Mouse (Mus musculus) erythroblast, embryonic 14.5 days (primary cell): Measurements from ENCODE around the gene Vezt. TPM values are rescaled to one million over a fixed set of nuclear protein-coding genes. Genes with fewer than 3 reads are reported as not detected.

Source experiments
- H3K27me3 ChIP-seq: 2 replicates; pipeline ENCODE4 v1.6.1; 2012; ENCODE audit warnings: inconsistent platforms; ENCODE audit not compliant: control insufficient read depth
- H3K36me3 ChIP-seq: 2 replicates; pipeline ENCODE4 v1.6.1; 2012; ENCODE audit warnings: mild to moderate bottlenecking, inconsistent platforms; ENCODE audit not compliant: control insufficient read depth
- H3K4me1 ChIP-seq: 2 replicates; pipeline ENCODE4 v1.6.1; 2012; ENCODE audit warnings: inconsistent platforms; ENCODE audit not compliant: control insufficient read depth
- H3K4me3 ChIP-seq: replicated peaks from 2 replicates; pipeline ENCODE3; 2012; ENCODE audit warnings: moderate library complexity, mild to moderate bottlenecking, inconsistent platforms
- H3K9me3 ChIP-seq: 2 replicates; pipeline ENCODE4 v1.6.1; 2012; ENCODE audit warnings: low read length, inconsistent platforms, mixed read lengths; ENCODE audit not compliant: control insufficient read depth
- GATA1 ChIP-seq: IDR thresholded peaks from 2 replicates; pipeline ENCODE4 v1.6.1; 2012; ENCODE audit warnings: low read length, inconsistent platforms, mixed read lengths
- TAL1 ChIP-seq: IDR thresholded peaks from 3 replicates; pipeline ENCODE4 v1.6.1; 2012; ENCODE audit warnings: low read length, inconsistent platforms, mixed read lengths
- polyA plus RNA-seq: library from polyadenylated mRNA; stranded (reverse); fragments of >175 nt; gene quantifications from 2 replicates; pipeline ENCODE4 v1.2.3, GENCODE M21; 2012

The Vezt gene
- polyA plus RNA-seq, 1 experiment = 0.83 TPM

DNA sequence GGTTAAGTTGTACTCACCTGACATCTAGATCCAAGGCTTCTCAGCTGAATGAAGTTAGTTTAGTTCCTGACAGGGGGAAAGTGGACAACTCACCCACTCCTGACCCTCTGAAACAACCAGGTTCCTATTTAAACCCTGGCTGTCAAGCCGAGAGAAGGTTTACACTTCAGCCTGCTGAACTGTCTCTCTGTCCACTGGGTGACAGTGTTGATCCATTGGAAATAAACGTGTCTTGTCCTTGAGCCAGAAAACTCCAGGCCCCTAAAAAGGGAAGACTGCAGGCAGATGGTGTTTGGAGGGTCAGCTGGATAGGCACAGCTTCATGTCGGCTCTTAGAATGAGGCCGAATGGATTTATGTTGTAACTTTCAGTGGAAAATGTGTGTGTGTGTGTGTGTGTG is 90.3 kb downstream of the Vezt start:
- Histone ChIP-seq H3K9me3 (no peaks in the 10 kb centered on the region), H3K27me3 (peaks cover 2% of the 10 kb centered on the region), H3K4me3 (no peak overlapping the region), H3K36me3 (no peaks in the 10 kb centered on the region), H3K4me1 (no peaks in the 10 kb centered on the region)
- TF ChIP-seq TAL1 (no peak), GATA1 (no peak)

DNA sequence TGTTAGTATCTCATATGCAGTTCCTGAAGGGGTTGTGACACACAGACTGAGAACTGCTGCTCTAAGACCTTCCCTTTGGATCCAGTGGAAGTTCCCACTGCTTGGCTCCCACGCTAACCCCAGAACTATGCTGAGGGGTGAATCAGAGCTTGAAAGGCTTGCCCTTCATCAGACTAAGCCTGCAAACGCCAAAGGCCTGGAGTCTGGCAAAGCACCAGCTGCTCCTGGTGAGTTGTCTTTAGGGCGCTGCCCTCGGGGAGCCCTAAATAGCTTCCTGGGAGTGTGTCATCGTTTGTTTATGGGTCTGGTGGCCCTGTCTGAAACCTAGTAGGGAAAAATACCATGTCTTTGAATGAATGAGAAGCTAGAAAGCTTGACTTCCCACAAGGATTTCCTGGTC is 91.4 kb downstream of the Vezt start:
- no peaks in the 10 kb centered on the region for H3K36me3 ChIP-seq
- TF ChIP-seq TAL1 (no peak), GATA1 (no peak)
- no peaks in the 10 kb centered on the region for H3K4me1 ChIP-seq
- no peak overlapping the region for H3K4me3 ChIP-seq
- H3K9me3 ChIP-seq = no peaks in the 10 kb centered on the region
- peaks cover 2% of the 10 kb centered on the region for H3K27me3 ChIP-seq

DNA sequence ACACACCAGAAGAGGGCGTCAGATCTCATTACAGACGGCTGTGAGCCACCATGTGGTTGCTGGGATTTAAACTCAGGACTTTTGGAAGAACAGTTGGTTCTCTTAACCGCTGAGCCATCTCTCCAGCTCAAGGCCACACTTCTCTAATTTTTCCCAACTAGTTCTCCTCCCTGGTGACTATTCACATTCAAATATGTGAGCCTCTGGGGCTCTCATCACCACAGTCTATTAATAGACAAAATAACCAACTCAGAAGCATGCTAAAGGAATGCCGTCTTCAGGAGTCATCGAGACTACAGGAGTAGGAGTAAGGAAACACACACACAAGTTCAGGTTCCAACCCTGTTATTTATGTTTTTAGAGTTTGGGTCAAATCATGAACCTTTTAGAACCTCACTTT is 95.3 kb downstream of the Vezt start:
- no peak for TF ChIP-seq TAL1
- TF ChIP-seq GATA1 = no peak
- Histone ChIP-seq H3K4me3 (no peak overlapping the region), H3K9me3 (peaks cover 2% of the 10 kb centered on the region; the same call in 1 of the 2 replicates), H3K36me3 (no peaks in the 10 kb centered on the region), H3K27me3 (no peaks in the 10 kb centered on the region), H3K4me1 (no peaks in the 10 kb centered on the region)

DNA sequence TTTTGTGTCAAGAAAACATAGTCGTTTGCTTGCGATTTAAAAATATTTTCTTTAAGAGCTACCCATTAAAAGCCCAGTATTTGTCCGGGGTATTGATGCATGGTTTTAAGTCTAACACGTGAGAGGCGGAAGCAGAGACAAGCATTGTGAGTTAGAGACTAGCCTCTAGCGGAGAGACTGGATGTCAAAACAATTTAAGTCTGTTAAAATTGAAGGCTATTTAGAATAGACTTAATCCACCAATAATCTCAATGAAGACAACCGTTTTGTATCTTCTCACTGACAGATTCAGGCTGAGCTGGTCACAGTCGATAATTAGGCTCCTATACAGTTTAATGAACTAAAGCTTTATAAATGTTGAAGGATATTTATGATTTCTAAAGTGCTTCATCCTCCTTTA is 95.9 kb downstream of the Vezt start:
- no peaks in the 10 kb centered on the region for H3K4me1 ChIP-seq
- TF ChIP-seq GATA1 = no peak
- TF ChIP-seq TAL1 = no peak
- no peaks in the 10 kb centered on the region for H3K36me3 ChIP-seq
- no peaks in the 10 kb centered on the region for H3K27me3 ChIP-seq
- H3K9me3 ChIP-seq = peaks cover 2% of the 10 kb centered on the region; the same call in 1 of the 2 replicates
- H3K4me3 ChIP-seq = no peak overlapping the region

DNA sequence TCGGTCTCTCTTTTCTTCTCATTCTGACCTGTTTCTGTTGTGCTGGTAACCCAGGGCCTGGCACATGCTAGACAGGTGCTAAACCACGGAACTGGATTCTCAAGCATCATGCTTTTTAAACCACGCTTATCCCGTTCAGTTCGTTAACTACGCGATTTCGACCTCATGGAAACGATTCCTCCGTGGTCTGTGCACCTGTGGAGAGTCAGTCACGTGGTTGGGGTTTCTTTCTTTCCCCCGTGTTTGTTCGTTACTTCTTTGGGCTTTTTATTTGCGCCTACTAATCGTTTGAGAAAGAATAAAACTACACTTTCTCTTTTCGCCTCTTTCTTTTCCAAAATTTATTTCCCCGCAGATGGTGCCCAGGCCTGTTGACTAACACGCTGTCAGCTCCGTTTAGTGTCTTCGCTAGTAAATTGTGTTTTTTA is 96.8 kb downstream of the Vezt start:
- H3K27me3 ChIP-seq = no peaks in the 10 kb centered on the region
- H3K36me3 ChIP-seq = no peaks in the 10 kb centered on the region
- H3K4me1 ChIP-seq = no peaks in the 10 kb centered on the region
- no peak overlapping the region for H3K4me3 ChIP-seq
- peaks cover 2% of the 10 kb centered on the region; the same call in 1 of the 2 replicates for H3K9me3 ChIP-seq
- TF ChIP-seq TAL1 (no peak), GATA1 (no peak)

DNA sequence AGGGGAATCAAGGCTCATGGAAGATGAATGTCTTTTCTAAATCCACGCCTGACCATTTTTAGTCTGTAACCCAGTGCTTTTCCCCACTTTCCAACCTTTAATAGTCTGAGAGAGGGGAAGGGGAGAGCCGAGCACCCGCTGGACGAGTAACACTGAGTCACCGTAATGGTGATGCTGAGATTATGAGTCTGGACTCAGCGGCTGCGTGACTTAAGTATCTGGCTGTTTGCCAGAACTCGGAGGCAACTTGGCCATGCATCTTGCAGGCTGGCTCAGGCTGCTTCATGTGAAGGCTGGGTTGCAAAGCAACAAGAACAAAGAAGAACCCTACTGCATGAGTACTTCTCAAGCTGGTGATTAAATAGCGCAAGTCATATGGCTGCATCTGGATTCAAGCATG is 101.6 kb downstream of the Vezt start:
- Histone ChIP-seq H3K9me3 (peaks cover 2% of the 10 kb centered on the region; the same call in 1 of the 2 replicates), H3K4me1 (no peaks in the 10 kb centered on the region), H3K4me3 (no peak overlapping the region), H3K36me3 (no peaks in the 10 kb centered on the region), H3K27me3 (peaks cover 3% of the 10 kb centered on the region)
- no peak for TF ChIP-seq GATA1
- TF ChIP-seq TAL1 = no peak

DNA sequence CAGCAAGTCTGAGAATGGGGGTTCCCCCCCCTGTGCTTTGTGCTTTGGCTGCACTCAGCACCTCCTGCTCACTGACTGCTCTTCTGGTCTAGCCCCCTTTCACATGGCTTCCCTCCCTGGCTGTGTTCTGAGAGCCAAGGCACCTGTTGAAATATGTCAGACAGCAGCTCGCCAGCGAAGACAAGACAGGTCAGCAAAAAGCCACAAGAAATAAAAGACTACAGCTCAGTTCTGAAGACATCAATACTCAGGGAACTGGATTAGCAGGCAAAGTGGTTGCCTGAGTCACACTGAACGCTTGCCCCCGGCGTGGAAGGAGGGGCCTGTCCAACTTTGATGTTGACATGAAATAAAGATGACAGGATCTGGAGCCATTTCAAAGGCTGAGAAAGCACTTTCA is 102.8 kb downstream of the Vezt start:
- TF ChIP-seq GATA1 = no peak
- no peak for TF ChIP-seq TAL1
- Histone ChIP-seq H3K4me3 (no peak overlapping the region), H3K9me3 (peaks cover 2% of the 10 kb centered on the region; the same call in 1 of the 2 replicates), H3K36me3 (no peaks in the 10 kb centered on the region), H3K27me3 (peaks cover 3% of the 10 kb centered on the region), H3K4me1 (no peaks in the 10 kb centered on the region)

DNA sequence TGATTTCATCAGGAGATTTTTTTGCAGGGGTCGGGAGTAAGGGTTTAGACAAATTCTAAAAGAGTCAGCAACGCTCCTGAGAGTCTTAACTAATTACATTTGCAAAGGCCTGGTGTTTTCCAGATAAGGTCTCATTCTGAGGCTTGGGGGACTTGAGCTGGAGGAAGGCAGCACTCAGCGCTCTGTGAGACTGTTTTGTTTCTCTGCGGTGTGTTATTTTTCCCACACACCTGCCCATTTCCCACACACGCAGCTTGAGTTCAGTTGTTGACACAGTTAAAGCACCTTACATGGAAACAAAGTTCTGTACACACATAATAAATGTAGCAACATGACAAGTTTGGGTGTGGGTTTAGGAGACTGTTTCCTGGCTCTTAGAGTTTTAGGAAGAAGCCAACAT is 103.6 kb downstream of the Vezt start:
- Histone ChIP-seq H3K27me3 (peaks cover 3% of the 10 kb centered on the region), H3K36me3 (no peaks in the 10 kb centered on the region), H3K4me1 (no peaks in the 10 kb centered on the region), H3K9me3 (peaks cover 2% of the 10 kb centered on the region; the same call in 1 of the 2 replicates), H3K4me3 (no peak overlapping the region)
- TF ChIP-seq GATA1 = no peak
- TF ChIP-seq TAL1 = no peak

DNA sequence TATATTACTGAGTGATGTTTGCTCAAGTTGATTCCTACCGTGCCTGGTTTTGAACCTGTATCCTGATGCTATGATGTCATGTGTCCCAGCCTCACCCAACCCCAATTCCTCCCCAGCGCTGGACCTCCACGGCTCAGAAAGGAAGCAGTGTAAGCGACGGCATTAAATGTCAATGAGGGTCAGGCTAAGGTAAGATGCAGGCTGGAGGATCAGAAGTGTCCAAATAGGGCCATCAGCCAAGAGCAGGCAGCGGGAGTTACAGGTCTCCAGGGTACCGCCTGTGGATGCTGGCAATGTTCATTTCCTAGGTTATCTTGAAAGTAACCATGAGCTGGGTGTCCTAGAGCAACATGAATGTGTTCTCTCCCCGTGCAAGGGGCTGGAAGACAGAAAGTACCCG is 104.2 kb downstream of the Vezt start:
- no peaks in the 10 kb centered on the region for H3K4me1 ChIP-seq
- peaks cover 3% of the 10 kb centered on the region for H3K27me3 ChIP-seq
- H3K4me3 ChIP-seq = no peak overlapping the region
- no peaks in the 10 kb centered on the region for H3K36me3 ChIP-seq
- TF ChIP-seq TAL1 (no peak), GATA1 (no peak)
- H3K9me3 ChIP-seq = peaks cover under 1% of the 10 kb centered on the region; the same call in 1 of the 2 replicates

DNA sequence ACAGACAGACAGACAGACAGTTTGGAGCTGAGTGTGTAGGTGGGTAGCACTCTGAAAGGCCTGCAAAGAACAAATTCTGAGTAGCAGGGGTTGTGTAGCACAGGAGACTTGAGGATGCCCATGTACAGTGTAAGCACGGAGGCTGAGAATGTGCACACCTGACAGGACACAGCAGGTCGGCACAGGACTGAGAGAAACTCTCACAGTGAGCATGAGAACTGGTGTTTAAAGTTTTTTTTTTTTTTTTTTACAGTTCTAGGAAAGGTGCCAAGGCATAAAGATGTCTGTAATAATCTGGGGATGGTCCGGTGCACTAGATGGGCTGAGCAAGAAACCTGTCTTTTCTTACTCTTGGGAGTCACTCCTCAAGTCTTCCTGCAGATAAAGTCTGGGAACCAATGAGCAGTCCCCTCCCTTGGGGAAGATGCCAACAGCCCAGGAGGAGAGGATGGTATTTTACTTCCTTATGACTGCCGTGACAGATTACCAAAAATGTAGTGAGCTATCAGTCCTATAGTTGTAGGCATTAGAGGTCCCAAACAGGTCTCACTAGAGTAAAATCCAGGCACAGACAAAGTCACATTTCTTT is 105.3 kb downstream of the Vezt start:
- H3K4me3 ChIP-seq = no peak overlapping the region
- TF ChIP-seq GATA1 = no peak
- no peak for TF ChIP-seq TAL1

More for the DNA sequence above, 105.3 kb downstream of the Vezt start:
- Histone ChIP-seq H3K9me3 (no peaks in the 10 kb centered on the region), H3K27me3 (peaks cover 3% of the 10 kb centered on the region), H3K36me3 (no peaks in the 10 kb centered on the region), H3K4me1 (no peaks in the 10 kb centered on the region)
